Mouse (Mus musculus) heart, postnatal 0 days (tissue): ENCODE results near the gene Scg5. TPM values are rescaled to one million over a fixed set of nuclear protein-coding genes. Genes with fewer than 3 reads are reported as not detected.
A peak's percentile ranks its signal among the peaks of the same experiment; 100 is the strongest.

Source experiments
- ATAC-seq: fragments of 200-750 bp; cut with Nextera tagmentation; 2 replicates; pipeline ENCODE4 v1.8.0; 2017; ENCODE audit warnings: low read depth, moderate number of reproducible peaks, moderate library complexity; ENCODE audit not compliant: insufficient read depth
- DNase-seq: peaks from one replicate; pipeline ENCODE4 v3.0.0-alpha.2; 2016; ENCODE audit warnings: low spot score
- H3K27ac ChIP-seq: fragments of 300-500 bp; sonication (generic); 2 replicates; pipeline ENCODE4 v1.5.1; 2014; ENCODE audit warnings: low read depth, mild to moderate bottlenecking
- H3K27me3 ChIP-seq: fragments of 300-500 bp; sonication (generic); 2 replicates; pipeline ENCODE4 v1.6.1; 2014; ENCODE audit warnings: low read length, mixed read lengths; ENCODE audit not compliant: control insufficient read depth, insufficient read depth
- H3K36me3 ChIP-seq: fragments of 300-500 bp; sonication (generic); replicated peaks from 2 replicates; pipeline ENCODE4 v1.6.1; 2014; ENCODE audit warnings: low read length, mixed read lengths; ENCODE audit not compliant: control insufficient read depth, insufficient read depth
- H3K4me1 ChIP-seq: fragments of 300-500 bp; sonication (generic); 2 replicates; pipeline ENCODE4 v1.6.1; 2014; ENCODE audit warnings: antibody characterized with exemption; ENCODE audit not compliant: control insufficient read depth, insufficient read depth
- H3K4me2 ChIP-seq: fragments of 300-500 bp; sonication (generic); 2 replicates; pipeline ENCODE4 v1.6.1; 2014; ENCODE audit warnings: low read depth, mild to moderate bottlenecking, low read length, moderate library complexity
- H3K4me3 ChIP-seq: fragments of 300-500 bp; sonication (generic); 2 replicates; pipeline ENCODE4 v1.5.1; 2014; ENCODE audit warnings: low read depth, low read length
- H3K9ac ChIP-seq: fragments of 300-500 bp; sonication (generic); replicated peaks from 2 replicates; pipeline ENCODE4 v1.6.1; 2014; ENCODE audit warnings: low read depth, low read length, mixed read lengths
- H3K9me3 ChIP-seq: fragments of 300-500 bp; sonication (generic); replicated peaks from 2 replicates; pipeline ENCODE4 v1.6.1; 2016; ENCODE audit warnings: low read length; ENCODE audit not compliant: control insufficient read depth
- CTCF ChIP-seq: IDR thresholded peaks from 2 replicates; pipeline ENCODE4 v1.5.1; 2016; ENCODE audit warnings: antibody characterized with exemption, control low read depth, low read depth
- EP300 ChIP-seq: IDR thresholded peaks from 2 replicates; pipeline ENCODE4 v1.6.1; 2016; ENCODE audit warnings: antibody characterized with exemption, low read depth
- WGBS: fragments of 180-500 bp; shearing (Covaris S2); extraction: QIAGEN DNeasy Blood & Tissue Kit; methylation state at CpG from one replicate; pipeline ENCODE4 v1.1.7; 2014; 5-methylcytosine and 5-hydroxymethylcytosine counted together
- polyA plus RNA-seq: library from polyadenylated mRNA; unstranded; fragments of >200 nt; fragmentation: Nextera tagmentation; extraction: Ambion mirVana; gene quantifications from 2 replicates; pipeline ENCODE4 v1.2.1, GENCODE M21; 2015
- total RNA-seq: library from RNA; depleted of rRNA; stranded (reverse); fragments of >200 nt; gene quantifications from 2 replicates; pipeline ENCODE4 v1.2.3, GENCODE M21; 2014; ENCODE audit warnings: low replicate concordance

Scg5 gene
- total and polyA plus RNA-seq, 2 experiments from 2014 or later, result 1.1 to 5.0 TPM

DNA sequence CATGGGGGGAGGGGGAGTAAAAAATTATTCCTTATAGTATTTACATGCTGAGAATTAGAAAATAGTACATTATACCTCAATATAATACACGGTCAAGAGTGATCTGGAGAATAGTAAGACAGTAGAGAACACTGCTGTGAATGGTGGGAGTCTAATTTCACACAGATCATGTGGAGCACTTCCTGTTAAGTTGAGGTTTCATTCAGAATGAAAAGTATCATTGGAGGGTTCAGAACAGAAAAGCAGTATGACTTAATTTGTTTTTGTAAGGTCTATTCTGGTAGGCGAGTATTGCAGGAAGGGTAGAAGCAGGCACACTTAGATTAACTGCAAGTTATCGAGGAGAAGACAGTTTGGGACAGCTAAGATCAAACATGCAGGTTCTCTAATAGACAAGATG is 6.3 kb upstream of the Scg5 start:
- Histone ChIP-seq H3K9ac (no peak overlapping the region), H3K27me3 (no peaks in the 10 kb centered on the region), H3K36me3 (peaks cover 64% of the 10 kb centered on the region), H3K9me3 (no peaks in the 10 kb centered on the region), H3K4me1 (no peaks in the 10 kb centered on the region), H3K4me2 (no peak overlapping the region), H3K27ac (no peak overlapping the region), H3K4me3 (no peak overlapping the region)
- no peak for TF ChIP-seq EP300
- TF ChIP-seq CTCF, result no peak
- no peak for DNase-seq
- ATAC-seq, result no peak
- 78% methylated on average over 3 of the region's 3 CpGs for WGBS

DNA sequence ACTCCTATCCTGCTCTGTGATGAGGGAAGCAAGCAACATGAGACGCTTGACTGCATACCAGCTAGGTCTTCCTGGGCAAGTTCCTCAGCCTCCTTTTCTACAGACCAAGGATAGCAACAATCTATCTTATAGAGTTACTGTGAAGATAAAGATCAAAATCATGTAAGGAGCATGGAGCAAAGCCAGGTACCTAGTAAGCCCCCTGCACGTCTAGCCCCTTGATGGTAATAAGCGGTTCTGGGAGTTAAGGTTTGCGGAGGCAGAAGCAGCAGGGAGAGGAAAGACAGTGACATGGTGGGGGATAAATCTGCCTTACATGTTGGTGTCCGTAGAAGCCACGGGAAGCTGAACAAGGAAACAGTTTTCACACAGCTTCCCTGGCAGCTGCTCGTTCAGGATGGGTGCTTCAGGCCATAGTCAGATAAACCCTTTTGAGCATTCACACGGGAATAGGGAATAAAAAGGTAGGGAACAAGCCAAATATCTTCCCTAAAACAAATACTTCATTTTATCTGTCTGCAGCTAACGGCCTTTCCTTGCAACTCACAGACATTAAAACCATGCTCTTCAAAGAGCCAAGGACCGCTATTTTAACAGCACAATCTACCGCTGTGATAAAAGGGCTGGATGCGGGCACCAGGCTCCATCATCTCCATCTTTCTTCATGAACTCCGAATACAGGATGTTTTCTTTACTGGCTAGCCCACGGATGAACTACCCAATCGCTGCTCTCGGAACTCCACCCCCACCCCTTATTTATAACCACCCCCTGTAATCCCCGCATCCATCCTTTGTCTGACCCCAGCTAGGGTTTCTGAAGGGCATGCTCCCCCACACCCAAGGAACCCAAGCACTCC is 607 bp downstream of the Scg5 start:
- Histone ChIP-seq H3K36me3 (peaks cover 16% of the 10 kb centered on the region), H3K27ac (no peak overlapping the region), H3K9ac (no peak overlapping the region), H3K27me3 (no peaks in the 10 kb centered on the region), H3K4me1 (0 out of 2 replicates have a peak, but pooled peaks cover 7% of the 10 kb centered on the region), H3K4me3 (peak overlapping the region; percentile 16), H3K9me3 (no peaks in the 10 kb centered on the region), H3K4me2 (peak overlapping the region; percentile 61)
- WGBS, result 30% methylated on average over 17 of the region's 17 CpGs
- ATAC-seq, result no peak
- DNase-seq, result no peak
- TF ChIP-seq EP300 (no peak), CTCF (no peak)

DNA sequence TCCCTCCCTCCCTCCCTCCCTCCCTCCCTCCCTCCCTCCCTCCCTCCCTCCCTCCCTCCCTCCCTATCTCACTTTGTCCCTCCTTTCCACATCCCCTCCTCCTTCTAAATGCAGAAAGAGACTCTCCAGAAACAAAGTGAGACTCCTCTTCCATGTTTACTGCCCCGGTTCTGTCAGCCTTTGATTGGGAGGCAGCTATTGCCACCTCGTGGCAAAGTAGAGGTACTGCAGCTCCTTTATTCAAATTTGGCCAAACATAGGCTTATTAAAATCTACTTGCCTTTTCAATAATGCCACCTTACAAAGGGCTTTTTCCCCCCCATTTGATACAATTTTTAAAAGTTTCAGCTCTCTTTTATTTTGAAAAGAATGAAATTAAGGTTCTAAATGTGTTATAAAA is 5.0 kb downstream of the Scg5 start:
- DNase-seq, result peak; percentile 68
- Histone ChIP-seq H3K4me1 (0 out of 2 replicates have a peak, but pooled peaks cover 5% of the 10 kb centered on the region), H3K27me3 (no peaks in the 10 kb centered on the region), H3K36me3 (no peaks in the 10 kb centered on the region), H3K4me2 (no peak overlapping the region), H3K9me3 (no peaks in the 10 kb centered on the region), H3K27ac (no peak overlapping the region), H3K9ac (no peak overlapping the region), H3K4me3 (no peak overlapping the region)
- ATAC-seq, result no peak
- WGBS, result 0% methylated on average over 2 of the region's 2 CpGs
- TF ChIP-seq CTCF, result peak; percentile 93
- TF ChIP-seq EP300, result no peak

DNA sequence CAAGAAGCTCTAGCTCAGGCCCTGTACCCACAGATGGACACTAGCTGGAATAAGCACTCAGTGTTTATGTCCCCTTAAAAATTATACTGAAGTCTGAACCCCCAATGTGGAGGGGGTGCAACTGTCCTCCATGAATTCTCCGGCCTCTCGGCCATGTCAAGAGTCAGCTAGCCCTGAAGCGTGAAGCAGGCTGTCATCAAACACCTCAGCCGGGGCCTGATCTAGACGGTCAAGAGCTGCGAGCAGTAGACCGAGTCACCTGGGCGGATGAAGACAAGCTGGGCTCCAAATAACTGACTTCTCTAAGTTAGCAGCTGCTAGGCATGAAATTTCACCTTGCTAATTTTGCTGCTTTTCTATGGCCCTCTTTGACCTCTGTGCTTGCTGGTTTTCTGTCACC is 6.6 kb downstream of the Scg5 start:
- no peak for DNase-seq
- no peaks in the 10 kb centered on the region for H3K9me3 ChIP-seq
- H3K9ac ChIP-seq, result no peak overlapping the region
- H3K4me1 ChIP-seq, result no peaks in the 10 kb centered on the region
- WGBS, result 87% methylated on average over 8 of the region's 8 CpGs
- no peak overlapping the region for H3K27ac ChIP-seq
- H3K4me3 ChIP-seq, result no peak overlapping the region
- H3K27me3 ChIP-seq, result no peaks in the 10 kb centered on the region
- H3K36me3 ChIP-seq, result no peaks in the 10 kb centered on the region
- ATAC-seq, result no peak
- TF ChIP-seq EP300 (no peak), CTCF (no peak)
- H3K4me2 ChIP-seq, result no peak overlapping the region

DNA sequence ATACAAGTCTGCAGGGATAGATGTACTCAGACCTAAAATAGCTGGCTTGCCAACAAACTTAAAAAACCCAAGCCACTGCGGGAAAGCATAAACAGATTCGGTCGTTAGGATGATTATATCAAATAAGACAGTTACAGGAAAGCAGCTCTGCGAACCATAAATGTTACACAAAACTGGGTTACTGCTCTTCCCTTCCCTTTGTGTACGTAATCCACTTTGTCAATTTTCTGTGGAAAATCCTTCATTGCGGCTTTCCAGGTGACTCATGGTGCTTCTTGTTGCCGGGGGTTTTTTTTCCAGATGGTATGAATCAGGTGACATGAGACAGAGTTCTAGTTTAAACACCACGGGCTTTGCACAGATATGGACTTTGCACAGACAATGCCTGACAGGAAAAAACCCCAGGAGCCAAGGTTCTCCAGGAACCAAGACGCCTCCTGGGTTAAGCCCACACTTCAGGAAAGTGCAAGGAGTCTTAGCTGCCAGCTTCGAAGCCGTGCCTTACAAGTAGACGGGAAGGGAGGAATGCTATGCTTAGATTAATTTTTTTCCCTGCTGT is 7.7 kb downstream of the Scg5 start:
- Histone ChIP-seq H3K36me3 (no peaks in the 10 kb centered on the region), H3K27me3 (no peaks in the 10 kb centered on the region), H3K9me3 (no peaks in the 10 kb centered on the region), H3K27ac (no peak overlapping the region), H3K9ac (no peak overlapping the region), H3K4me3 (no peak overlapping the region), H3K4me2 (no peak overlapping the region), H3K4me1 (no peaks in the 10 kb centered on the region)
- no peak for TF ChIP-seq CTCF
- no peak for TF ChIP-seq EP300
- DNase-seq (no peak), ATAC-seq (no peak)
- 73% methylated on average over 12 of the region's 12 CpGs for WGBS

DNA sequence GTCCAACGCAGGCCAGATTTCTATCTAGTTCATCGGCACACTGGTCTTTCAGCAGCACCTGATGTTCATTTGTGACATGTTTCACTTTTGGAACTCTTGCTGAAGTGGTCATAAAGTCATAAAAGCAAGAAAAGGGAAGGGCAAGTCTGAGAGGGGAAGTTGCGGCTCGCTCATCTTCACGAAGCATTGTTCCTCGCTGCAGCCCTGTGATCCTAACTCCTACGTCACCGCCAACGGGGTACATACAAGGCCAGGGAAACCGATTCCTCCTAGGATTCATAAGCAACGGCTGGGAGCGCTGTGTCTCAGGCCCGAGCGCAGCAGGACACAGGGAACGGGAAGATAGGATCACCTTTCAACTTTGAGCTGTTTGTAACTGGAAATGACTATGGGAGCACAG is 8.8 kb downstream of the Scg5 start:
- no peak for DNase-seq
- no peak for ATAC-seq
- WGBS, result 83% methylated on average over 15 of the region's 15 CpGs

More for the DNA sequence above, 8.8 kb downstream of the Scg5 start:
- Histone ChIP-seq H3K4me2 (no peak overlapping the region), H3K4me1 (no peaks in the 10 kb centered on the region), H3K9me3 (no peaks in the 10 kb centered on the region), H3K36me3 (no peaks in the 10 kb centered on the region), H3K27me3 (no peaks in the 10 kb centered on the region), H3K27ac (no peak overlapping the region), H3K4me3 (no peak overlapping the region), H3K9ac (no peak overlapping the region)
- TF ChIP-seq CTCF, result no peak
